In genomic region chr5:29170193-29170592, GRCm38 (mm10) we compare ENCODE assay signal across 23 mouse cellular contexts. TPM values are rescaled to one million over a fixed set of nuclear protein-coding genes. Genes with fewer than 3 reads are reported as not detected.
A peak's percentile ranks its signal among the peaks of the same experiment; 100 is the strongest.
DNase-seq lines count a peak whose midpoint lies in the region; ATAC-seq lines count a peak whose summit lies in the region.
"Had no signal": no experiment of that assay in that cellular context is flagged by ENCODE, and none has a peak within 500 bp of the region (broad histone marks: within the 10 kb centered on the region; RNA-seq: fewer than 3 reads in every experiment).

No protein-coding gene starts in this region.

- WGBS in forebrain, embryonic 10.5 days: 76% methylated on average over 6 of the region's 6 CpGs
- 57% methylated on average over 6 of the region's 6 CpGs for WGBS in forebrain, embryonic 14.5 days

- intact Hi-C loops in heart, postnatal 36 days (cut with DNase I): no loop called here

- no peak for DNase-seq in forebrain, embryonic 10.5 days (ENCODE audit: extremely low spot score, low spot score)
- DNase-seq in forebrain, embryonic 14.5 days (ENCODE audit: low spot score): no peak
- DNase-seq in Muller cell, postnatal 12 days (ENCODE audit: inconsistent ontology term): peak; percentile 30
- peak; percentile 63 for DNase-seq in kidney, adult 9 months
- DNase-seq in kidney, postnatal 14 days: peak; percentile 38
- no peak for DNase-seq in heart, postnatal 36 days
- DNase-seq in ovary, postnatal 14 days (ENCODE audit: low spot score): no peak
- DNase-seq in urinary bladder, adult 18-20 months (ENCODE audit: low spot score in 2 of 2): no peak
- DNase-seq: adrenal gland, adult 2 months; adrenal gland, postnatal 25 days; cerebellum, adult 18-20 months; cerebellum, adult 9-11 months; cerebellum, postnatal 36 days; gastrocnemius, postnatal 10 days; heart, adult 18-20 months; heart, postnatal 14 days had no signal

- H3K36me3 ChIP-seq in forebrain, embryonic 10.5 days (replicated peaks): no peaks in the 10 kb centered on the region
- H3K36me3 ChIP-seq in forebrain, embryonic 14.5 days (ENCODE audit: control insufficient read depth, insufficient read depth, low read length): no peaks in the 10 kb centered on the region
- H3K36me3 ChIP-seq: embryonic facial prominence, embryonic 13.5 days; heart, embryonic 10.5 days; heart, embryonic 15.5 days; hindbrain, embryonic 10.5 days had no signal

- no peak overlapping the region for H3K4me2 ChIP-seq in forebrain, embryonic 14.5 days (ENCODE audit: low read length)
- H3K4me2 ChIP-seq: embryonic facial prominence, embryonic 13.5 days; heart, embryonic 15.5 days; hindbrain, embryonic 14.5 days had no signal

- H3K4me3 ChIP-seq in forebrain, embryonic 10.5 days: no peak overlapping the region
- H3K4me3 ChIP-seq in forebrain, embryonic 14.5 days (ENCODE audit: low read depth, low read length): no peak overlapping the region
- H3K4me3 ChIP-seq: embryonic facial prominence, embryonic 13.5 days; heart, embryonic 10.5 days; heart, embryonic 15.5 days; hindbrain, embryonic 10.5 days had no signal

- H3K4me1 ChIP-seq in forebrain, embryonic 10.5 days: peaks cover 19% of the 10 kb centered on the region
- no peaks in the 10 kb centered on the region for H3K4me1 ChIP-seq in forebrain, embryonic 14.5 days (ENCODE audit: control insufficient read depth, insufficient read depth, low read length)
- H3K4me1 ChIP-seq: embryonic facial prominence, embryonic 13.5 days; heart, embryonic 10.5 days; heart, embryonic 15.5 days had no signal

- ATAC-seq in forebrain, embryonic 14.5 days: no peak
- ATAC-seq: forebrain, embryonic 16.5 days had no signal

- no peak overlapping the region for H3K9ac ChIP-seq in forebrain, embryonic 14.5 days (ENCODE audit: low read length)
- H3K9ac ChIP-seq: embryonic facial prominence, embryonic 13.5 days; heart, embryonic 15.5 days; hindbrain, embryonic 14.5 days had no signal

- no peaks in the 10 kb centered on the region for H3K9me3 ChIP-seq in forebrain, embryonic 10.5 days
- H3K9me3 ChIP-seq in forebrain, embryonic 14.5 days (replicated peaks; ENCODE audit: control insufficient read depth, low read length): no peaks in the 10 kb centered on the region
- H3K9me3 ChIP-seq: embryonic facial prominence, embryonic 13.5 days; heart, embryonic 10.5 days; heart, embryonic 15.5 days; hindbrain, embryonic 10.5 days had no signal

- H3K27me3 ChIP-seq in forebrain, embryonic 10.5 days (ENCODE audit: poor library complexity, severe bottlenecking): no peaks in the 10 kb centered on the region
- no peaks in the 10 kb centered on the region for H3K27me3 ChIP-seq in forebrain, embryonic 14.5 days (replicated peaks; ENCODE audit: control insufficient read depth, insufficient read depth, low read length)
- H3K27me3 ChIP-seq: embryonic facial prominence, embryonic 13.5 days; heart, embryonic 15.5 days had no signal

- H3K27ac ChIP-seq in forebrain, embryonic 10.5 days: peak overlapping the region; percentile 45; the same call in 1 of the 2 replicates
- H3K27ac ChIP-seq in forebrain, embryonic 14.5 days (ENCODE audit: low read depth, low read length): no peak overlapping the region
- H3K27ac ChIP-seq: embryonic facial prominence, embryonic 13.5 days; heart, embryonic 10.5 days; heart, embryonic 15.5 days; hindbrain, embryonic 10.5 days; hindbrain, embryonic 14.5 days had no signal

RNA-seq across cellular contexts. Expression of gene Rnf32, which starts 25.6 kb away (rescaled TPM):
- 4.8 and 6.3 TPM in 2 replicates for polyA plus RNA-seq in forebrain, embryonic 10.5 days (2016; fragmentation: Nextera tagmentation; extraction: Ambion mirVana)
- polyA plus RNA-seq in forebrain, embryonic 14.5 days (2014; fragmentation: Nextera tagmentation; extraction: Ambion mirVana): 17.4 and 19.4 TPM in 2 replicates
- 1 to 10 TPM in 1 of 2 experiments, under 1 TPM in 1; 0.60 to 1.3 TPM for total RNA-seq in heart, postnatal 36 days (2021)
- total RNA-seq: MEL had no signal

Comparison
In these comparisons a context has a peak if more than half of its experiments do, and no peak if none do; other contexts are left out.
1. DNase-seq: peak in Muller cell, postnatal 12 days (single experiment), kidney, adult 9 months (single experiment) and kidney, postnatal 14 days (single experiment); none in forebrain, embryonic 10.5 days (single experiment), forebrain, embryonic 14.5 days (single experiment), heart, postnatal 36 days (0 of 2), ovary, postnatal 14 days (single experiment) and urinary bladder, adult 18-20 months (0 of 2).